Comparison of ENCODE assay signal across 9 mouse cellular contexts in genomic region chr9:27300698-27301097, GRCm38 (mm10). TPM values are rescaled to one million over a fixed set of nuclear protein-coding genes. Genes with fewer than 3 reads are reported as not detected.
DNase-seq lines count a peak whose midpoint lies in the region; ATAC-seq lines count a peak whose summit lies in the region.
"Had no signal": no experiment of that assay in that cellular context is flagged by ENCODE, and none has a peak within 500 bp of the region (broad histone marks: within the 10 kb centered on the region; RNA-seq: fewer than 3 reads in every experiment).

No protein-coding gene starts in this region.

- H3K4me3 ChIP-seq in kidney, embryonic 15.5 days (replicated peaks): peak overlapping the region; percentile 74
- H3K4me3 ChIP-seq in hindbrain, embryonic 16.5 days (ENCODE audit: low read length): peak overlapping the region; percentile 89
- peak overlapping the region; percentile 72 for H3K4me3 ChIP-seq in neural tube, embryonic 12.5 days

- H3K27ac ChIP-seq in kidney, embryonic 15.5 days: no peak overlapping the region
- H3K27ac ChIP-seq in hindbrain, embryonic 16.5 days (ENCODE audit: low read depth, low read length): no peak overlapping the region
- H3K27ac ChIP-seq in neural tube, embryonic 12.5 days: no peak overlapping the region
- H3K27ac ChIP-seq: liver, embryonic 14.5 days had no signal

- no peaks in the 10 kb centered on the region for H3K36me3 ChIP-seq in kidney, embryonic 15.5 days
- H3K36me3 ChIP-seq in hindbrain, embryonic 16.5 days (ENCODE audit: control insufficient read depth, insufficient read depth, low read length): no peaks in the 10 kb centered on the region
- H3K36me3 ChIP-seq in neural tube, embryonic 12.5 days: no peaks in the 10 kb centered on the region

- peaks cover 37% of the 10 kb centered on the region for H3K4me1 ChIP-seq in kidney, embryonic 15.5 days
- H3K4me1 ChIP-seq in hindbrain, embryonic 16.5 days (ENCODE audit: control insufficient read depth, insufficient read depth, low read depth, low read length): peaks cover 45% of the 10 kb centered on the region
- H3K4me1 ChIP-seq in neural tube, embryonic 12.5 days: peaks cover 40% of the 10 kb centered on the region

- H3K27me3 ChIP-seq in kidney, embryonic 15.5 days: peaks cover 48% of the 10 kb centered on the region
- no peaks in the 10 kb centered on the region; the same call in 1 of the 2 replicates for H3K27me3 ChIP-seq in hindbrain, embryonic 16.5 days (replicated peaks; ENCODE audit: control insufficient read depth, insufficient read depth, low read length)
- H3K27me3 ChIP-seq in neural tube, embryonic 12.5 days (replicated peaks): peaks cover 16% of the 10 kb centered on the region

- DNase-seq in kidney, postnatal 4 days: no peak
- DNase-seq in brain, adult 2 months (ENCODE audit: low read depth, low spot score): peak; percentile 78
- no peak for DNase-seq in frontal cortex, postnatal 25 days (ENCODE audit: low spot score in 2 of 2)
- DNase-seq in left cerebral cortex, postnatal 10 days (ENCODE audit: extremely low spot score in 1 of 2, low spot score in 2 of 2): no peak
- no peak for DNase-seq in gastrocnemius, postnatal 25 days

- intact Hi-C loops in left cerebral cortex, postnatal 10 days (cut with DNase I): loop anchor here (5.0 kb wide), 1 partner anchor 108 kb away; no protein-coding TSS in a partner anchor

- ATAC-seq in kidney, embryonic 15.5 days (replicated peaks; ENCODE audit: low FRiP score): no peak
- no peak for ATAC-seq in hindbrain, embryonic 16.5 days
- ATAC-seq in neural tube, embryonic 12.5 days (ENCODE audit: low FRiP score, low read depth): no peak

- no peaks in the 10 kb centered on the region for H3K9me3 ChIP-seq in kidney, embryonic 15.5 days (replicated peaks)
- H3K9me3 ChIP-seq in hindbrain, embryonic 16.5 days (ENCODE audit: control insufficient read depth, low read length): no peaks in the 10 kb centered on the region
- H3K9me3 ChIP-seq in neural tube, embryonic 12.5 days: no peaks in the 10 kb centered on the region

- WGBS in kidney, embryonic 15.5 days: 11% methylated on average over 4 of the region's 4 CpGs
- 9% methylated on average over 4 of the region's 4 CpGs for WGBS in hindbrain, embryonic 16.5 days
- WGBS in neural tube, embryonic 12.5 days: 10% methylated on average over 4 of the region's 4 CpGs

- H3K9ac ChIP-seq in kidney, embryonic 15.5 days: no peak overlapping the region
- peak overlapping the region; percentile 84 for H3K9ac ChIP-seq in hindbrain, embryonic 16.5 days (ENCODE audit: low read depth, low read length)
- peak overlapping the region; percentile 57; the same call in 1 of the 2 replicates for H3K9ac ChIP-seq in neural tube, embryonic 12.5 days
- H3K9ac ChIP-seq: liver, embryonic 14.5 days had no signal

- H3K4me2 ChIP-seq in kidney, embryonic 15.5 days: peak overlapping the region; percentile 89
- H3K4me2 ChIP-seq in hindbrain, embryonic 16.5 days (ENCODE audit: low read length): peak overlapping the region; percentile 77
- H3K4me2 ChIP-seq in neural tube, embryonic 12.5 days (replicated peaks): peak overlapping the region; percentile 91

RNA-seq across cellular contexts. Expression of gene Igsf9b, which starts 1.7 kb away (rescaled TPM):
- polyA plus RNA-seq in kidney, embryonic 15.5 days (2015; fragmentation: Nextera tagmentation; extraction: Ambion mirVana): 2.5 and 2.7 TPM in 2 replicates
- polyA plus RNA-seq in hindbrain, embryonic 16.5 days (2015; fragmentation: Nextera tagmentation; extraction: Ambion mirVana): 25.6 and 26.8 TPM in 2 replicates
- polyA plus RNA-seq in neural tube, embryonic 12.5 days (2016; fragmentation: Nextera tagmentation; extraction: Ambion mirVana): 8.2 and 9.2 TPM in 2 replicates
- 10 to 100 TPM; 71.0 to 72.1 TPM for total RNA-seq in left cerebral cortex, postnatal 10 days (2021)
- total RNA-seq in gastrocnemius, postnatal 25 days (2021): 1 to 10 TPM; 2.0 to 5.8 TPM
